Mouse (Mus musculus): ENCODE results near the gene Parp9. TPM values are rescaled to one million over a fixed set of nuclear protein-coding genes. Genes with fewer than 3 reads are reported as not detected.

The Parp9 gene
- polyA plus RNA-seq, 1 experiment from 2014 or later, result 9.7 TPM

Other genes with a start within 250 kb of the Parp9 start
- 12.5 and 13.5 TPM in 2 replicates for gene Dirc2, start 169.1 kb upstream of the Parp9 start, polyA plus RNA-seq (2015; fragmentation: Nextera tagmentation; extraction: Ambion mirVana)
- 13.8 and 15.2 TPM in 2 replicates for gene Hspbap1, start 168.1 kb upstream of the Parp9 start, polyA plus RNA-seq (2015; fragmentation: Nextera tagmentation; extraction: Ambion mirVana)
- gene Parp14, start 66.9 kb upstream of the Parp9 start, polyA plus RNA-seq (2015; fragmentation: Nextera tagmentation; extraction: Ambion mirVana), result 1.8 and 2.3 TPM in 2 replicates
- 6.8 and 7.6 TPM in 2 replicates for gene Dtx3l, start 681 bp downstream of the Parp9 start, polyA plus RNA-seq (2015; fragmentation: Nextera tagmentation; extraction: Ambion mirVana)
- 33.3 and 35.9 TPM in 2 replicates for gene Kpna1, start 40.3 kb downstream of the Parp9 start, polyA plus RNA-seq (2015; fragmentation: Nextera tagmentation; extraction: Ambion mirVana)
- 8.5 and 9.1 TPM in 2 replicates for gene Wdr5b, start 102.7 kb downstream of the Parp9 start, polyA plus RNA-seq (2015; fragmentation: Nextera tagmentation; extraction: Ambion mirVana)
- gene Fam162a, start 133.1 kb downstream of the Parp9 start, polyA plus RNA-seq (2015; fragmentation: Nextera tagmentation; extraction: Ambion mirVana), result 415 and 423 TPM in 2 replicates
- 99.7 and 101 TPM in 2 replicates for gene Ccdc58, start 133.2 kb downstream of the Parp9 start, polyA plus RNA-seq (2015; fragmentation: Nextera tagmentation; extraction: Ambion mirVana)
- 4.0 and 11.8 TPM in 2 replicates for gene Csta1, start 192.8 kb downstream of the Parp9 start, polyA plus RNA-seq (2015; fragmentation: Nextera tagmentation; extraction: Ambion mirVana)
- gene Stfa2l1, start 218.3 kb downstream of the Parp9 start, polyA plus RNA-seq (2015; fragmentation: Nextera tagmentation; extraction: Ambion mirVana), result 13.8 and 17.6 TPM in 2 replicates
- gene Gm5483, start 245.7 kb downstream of the Parp9 start, polyA plus RNA-seq (2015; fragmentation: Nextera tagmentation; extraction: Ambion mirVana), result 38.5 and 45.8 TPM in 2 replicates